Mouse (Mus musculus): ENCODE data around the gene Abhd17c. TPM values are rescaled to one million over a fixed set of nuclear protein-coding genes. Genes with fewer than 3 reads are reported as not detected.
"Not testable (repeated sequence)": the region's sequence is repeated elsewhere in the genome, so short reads cannot be mapped to it uniquely, and the experiment has no call there.

Gene Abhd17c
- polyA plus RNA-seq, 1 experiment from 2014 or later, result 27.7 TPM

- Histone ChIP-seq H3K36me3 (no peaks in the 10 kb centered on the region), H3K9me3 (no peaks in the 10 kb centered on the region), H3K27me3 (ENCODE audit: insufficient read depth, poor library complexity, severe bottlenecking) (no peaks in the 10 kb centered on the region), H3K27ac (no peak overlapping the region), H3K4me1 (peaks cover 71% of the 10 kb centered on the region), H3K4me3 (no peak overlapping the region)
- DNase-seq (ENCODE audit: low spot score), result no peak
- 89% methylated on average over 1 of the region's 1 CpGs for WGBS
Observed at GRCm38 (mm10) chr7:84125730-84126129, 26.0 kb downstream of the Abhd17c start.

- H3K36me3 ChIP-seq; H3K27ac ChIP-seq; DNase-seq (ENCODE audit: low spot score); H3K9me3 ChIP-seq; H3K27me3 ChIP-seq (ENCODE audit: insufficient read depth, poor library complexity, severe bottlenecking); H3K4me3 ChIP-seq: not testable (repeated sequence)
- WGBS, result 89% methylated on average over 3 of the region's 4 CpGs
- H3K4me1 ChIP-seq, result peaks cover 76% of the 10 kb centered on the region
Observed at GRCm38 (mm10) chr7:84123651-84124050, 28.0 kb downstream of the Abhd17c start.

GRCm38 (mm10) chr7:84121778-84122177, 29.9 kb downstream of the Abhd17c start:
- no peak overlapping the region for H3K4me3 ChIP-seq
- H3K27ac ChIP-seq, result no peak overlapping the region
- H3K27me3 ChIP-seq (ENCODE audit: insufficient read depth, poor library complexity, severe bottlenecking), result no peaks in the 10 kb centered on the region
- no peak for DNase-seq (ENCODE audit: low spot score)
- peaks cover 76% of the 10 kb centered on the region for H3K4me1 ChIP-seq
- WGBS, result 62% methylated on average over 3 of the region's 3 CpGs
- no peaks in the 10 kb centered on the region for H3K36me3 ChIP-seq
- H3K9me3 ChIP-seq, result no peaks in the 10 kb centered on the region

- peak overlapping the region; percentile 69; the same call in 1 of the 2 replicates for H3K27ac ChIP-seq
- no peaks in the 10 kb centered on the region for H3K9me3 ChIP-seq
- 75% methylated on average over 5 of the region's 5 CpGs for WGBS
- H3K27me3 ChIP-seq (ENCODE audit: insufficient read depth, poor library complexity, severe bottlenecking), result no peaks in the 10 kb centered on the region
- H3K4me1 ChIP-seq, result peaks cover 64% of the 10 kb centered on the region
- no peaks in the 10 kb centered on the region; the same call in 1 of the 2 replicates for H3K36me3 ChIP-seq
- H3K4me3 ChIP-seq, result no peak overlapping the region
- DNase-seq (ENCODE audit: low spot score), result no peak
Observed at GRCm38 (mm10) chr7:84120142-84120760, 31.4 kb downstream of the Abhd17c start.

GRCm38 (mm10) chr7:84119216-84120105, 32.2 kb downstream of the Abhd17c start:
- no peaks in the 10 kb centered on the region for H3K9me3 ChIP-seq
- peaks cover 63% of the 10 kb centered on the region for H3K4me1 ChIP-seq
- no peaks in the 10 kb centered on the region; the same call in 1 of the 2 replicates for H3K36me3 ChIP-seq
- 76% methylated on average over 12 of the region's 12 CpGs for WGBS
- H3K4me3 ChIP-seq, result no peak overlapping the region
- no peaks in the 10 kb centered on the region for H3K27me3 ChIP-seq (ENCODE audit: insufficient read depth, poor library complexity, severe bottlenecking)
- no peak for DNase-seq (ENCODE audit: low spot score)
- H3K27ac ChIP-seq, result no peak overlapping the region; the same call in 1 of the 2 replicates

- no peak for DNase-seq (ENCODE audit: low spot score)
- H3K27me3 ChIP-seq (ENCODE audit: insufficient read depth, poor library complexity, severe bottlenecking), result no peaks in the 10 kb centered on the region
- H3K4me3 ChIP-seq, result no peak overlapping the region
- peaks cover 14% of the 10 kb centered on the region for H3K36me3 ChIP-seq
- peaks cover 54% of the 10 kb centered on the region for H3K4me1 ChIP-seq
- no peak overlapping the region for H3K27ac ChIP-seq
- H3K9me3 ChIP-seq, result no peaks in the 10 kb centered on the region
- WGBS, result 88% methylated on average over 6 of the region's 6 CpGs
Observed at GRCm38 (mm10) chr7:84117543-84118122, 34.1 kb downstream of the Abhd17c start.

- H3K36me3 ChIP-seq, result peaks cover 14% of the 10 kb centered on the region
- H3K4me3 ChIP-seq, result no peak overlapping the region
- peaks cover 56% of the 10 kb centered on the region for H3K4me1 ChIP-seq
- WGBS, result 76% methylated on average over 7 of the region's 7 CpGs
- DNase-seq (ENCODE audit: low spot score), result no peak
- H3K27ac ChIP-seq, result no peak overlapping the region
- no peaks in the 10 kb centered on the region for H3K9me3 ChIP-seq
- H3K27me3 ChIP-seq (ENCODE audit: insufficient read depth, poor library complexity, severe bottlenecking), result no peaks in the 10 kb centered on the region
Observed at GRCm38 (mm10) chr7:84116621-84117542, 34.8 kb downstream of the Abhd17c start.

GRCm38 (mm10) chr7:84115385-84115784, 36.3 kb downstream of the Abhd17c start:
- DNase-seq (ENCODE audit: low spot score), result no peak
- 45% methylated on average over 2 of the region's 2 CpGs for WGBS
- no peaks in the 10 kb centered on the region for H3K9me3 ChIP-seq
- no peak overlapping the region for H3K4me3 ChIP-seq
- H3K27me3 ChIP-seq (ENCODE audit: insufficient read depth, poor library complexity, severe bottlenecking), result no peaks in the 10 kb centered on the region
- H3K4me1 ChIP-seq, result peaks cover 48% of the 10 kb centered on the region
- H3K27ac ChIP-seq, result no peak overlapping the region
- H3K36me3 ChIP-seq, result peaks cover 17% of the 10 kb centered on the region

- peaks cover 24% of the 10 kb centered on the region for H3K36me3 ChIP-seq
- no peaks in the 10 kb centered on the region for H3K9me3 ChIP-seq
- peaks cover 43% of the 10 kb centered on the region for H3K4me1 ChIP-seq
- DNase-seq (ENCODE audit: low spot score), result no peak
- no peaks in the 10 kb centered on the region for H3K27me3 ChIP-seq (ENCODE audit: insufficient read depth, poor library complexity, severe bottlenecking)
- 88% methylated on average over 3 of the region's 3 CpGs for WGBS
- H3K4me3 ChIP-seq, result no peak overlapping the region
- H3K27ac ChIP-seq, result no peak overlapping the region
Observed at GRCm38 (mm10) chr7:84114775-84115174, 36.9 kb downstream of the Abhd17c start.

GRCm38 (mm10) chr7:84113035-84113390, 38.7 kb downstream of the Abhd17c start:
- Histone ChIP-seq H3K27me3 (ENCODE audit: insufficient read depth, poor library complexity, severe bottlenecking) (no peaks in the 10 kb centered on the region), H3K4me3 (no peak overlapping the region), H3K4me1 (peaks cover 25% of the 10 kb centered on the region), H3K36me3 (peaks cover 34% of the 10 kb centered on the region), H3K27ac (no peak overlapping the region), H3K9me3 (no peaks in the 10 kb centered on the region)
- no peak for DNase-seq (ENCODE audit: low spot score)
- 91% methylated on average over 8 of the region's 8 CpGs for WGBS

- no peak for DNase-seq (ENCODE audit: low spot score)
- Histone ChIP-seq H3K27ac (no peak overlapping the region), H3K27me3 (ENCODE audit: insufficient read depth, poor library complexity, severe bottlenecking) (no peaks in the 10 kb centered on the region), H3K9me3 (no peaks in the 10 kb centered on the region), H3K4me1 (peaks cover 20% of the 10 kb centered on the region), H3K36me3 (peaks cover 34% of the 10 kb centered on the region), H3K4me3 (no peak overlapping the region)
- WGBS, result 83% methylated on average over 6 of the region's 6 CpGs
Observed at GRCm38 (mm10) chr7:84112351-84113034, 39.2 kb downstream of the Abhd17c start.
